Mouse (Mus musculus) E14TG2a.4 (cell line): ENCODE data around the gene Igf2bp3.

ENCODE experiments used
- H3K27me3 ChIP-seq: 2 replicates; pipeline ENCODE4 v1.6.1; 2014; ENCODE audit warnings: low read length, control low read depth; ENCODE audit not compliant: insufficient read depth
- H3K36me3 ChIP-seq: 2 replicates; pipeline ENCODE4 v1.6.1; 2014; ENCODE audit warnings: low read length, control low read depth; ENCODE audit not compliant: insufficient read depth
- H3K4me1 ChIP-seq: replicated peaks from 2 replicates; pipeline ENCODE4 v1.6.1; 2014; ENCODE audit warnings: low read depth, low read length, control low read depth
- H3K4me3 ChIP-seq: replicated peaks from 2 replicates; pipeline ENCODE4 v1.5.1; 2014; ENCODE audit warnings: mild to moderate bottlenecking, low read length
- H3K9me3 ChIP-seq: 2 replicates; pipeline ENCODE4 v1.6.1; 2014; ENCODE audit warnings: low read length, control low read depth
- CTCF ChIP-seq: conservative IDR thresholded peaks from 2 replicates; pipeline ENCODE4 v1.5.1; 2014; ENCODE audit warnings: low read length
- NANOG ChIP-seq: IDR thresholded peaks from 2 replicates; pipeline ENCODE4 v1.6.1; 2014; ENCODE audit warnings: borderline replicate concordance, low read length, mixed read lengths
- POU5F1 ChIP-seq: IDR thresholded peaks from 2 replicates; pipeline ENCODE4 v1.6.1; 2014; ENCODE audit warnings: low read length, borderline replicate concordance

Igf2bp3 gene

GRCm38 (mm10) chr6:49099086-49099485, 115.7 kb downstream of the Igf2bp3 start:
- Histone ChIP-seq H3K27me3 (no peaks in the 10 kb centered on the region), H3K4me1 (peaks cover 81% of the 10 kb centered on the region), H3K9me3 (no peaks in the 10 kb centered on the region), H3K36me3 (peaks cover 74% of the 10 kb centered on the region), H3K4me3 (0 out of 2 replicates have a peak overlapping the region, but pooled peaks have one; percentile 5)
- TF ChIP-seq CTCF (no peak), POU5F1 (no peak)

DNA sequence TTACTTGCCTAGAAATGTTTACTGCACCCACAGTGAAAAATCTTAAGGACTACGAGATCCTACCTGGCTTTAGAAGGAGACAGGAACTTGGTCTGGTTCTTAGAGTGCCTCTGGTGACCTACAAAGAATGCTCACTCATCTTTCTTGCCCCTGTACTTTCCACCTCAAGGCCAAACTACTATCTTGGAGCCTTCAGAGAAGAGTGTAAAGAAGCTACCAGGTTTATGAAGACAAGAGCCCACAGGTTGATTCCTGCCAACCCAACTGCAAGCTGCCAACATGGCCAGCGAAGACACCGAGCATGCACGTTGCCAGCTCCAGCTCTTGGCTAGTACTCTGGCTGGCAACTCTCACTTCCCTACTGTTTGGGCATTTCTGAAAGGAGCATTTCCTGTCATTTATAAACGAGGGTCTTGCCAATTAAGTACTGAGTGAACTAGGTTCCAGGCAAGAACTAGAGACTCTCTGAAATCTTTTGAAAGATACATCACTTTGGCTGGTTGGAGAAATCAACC, 117.1 kb downstream of the Igf2bp3 start:
- Histone ChIP-seq H3K4me3 (no peak overlapping the region), H3K36me3 (peaks cover 74% of the 10 kb centered on the region), H3K9me3 (no peaks in the 10 kb centered on the region), H3K4me1 (peaks cover 86% of the 10 kb centered on the region), H3K27me3 (no peaks in the 10 kb centered on the region)
- no peak for TF ChIP-seq NANOG

DNA sequence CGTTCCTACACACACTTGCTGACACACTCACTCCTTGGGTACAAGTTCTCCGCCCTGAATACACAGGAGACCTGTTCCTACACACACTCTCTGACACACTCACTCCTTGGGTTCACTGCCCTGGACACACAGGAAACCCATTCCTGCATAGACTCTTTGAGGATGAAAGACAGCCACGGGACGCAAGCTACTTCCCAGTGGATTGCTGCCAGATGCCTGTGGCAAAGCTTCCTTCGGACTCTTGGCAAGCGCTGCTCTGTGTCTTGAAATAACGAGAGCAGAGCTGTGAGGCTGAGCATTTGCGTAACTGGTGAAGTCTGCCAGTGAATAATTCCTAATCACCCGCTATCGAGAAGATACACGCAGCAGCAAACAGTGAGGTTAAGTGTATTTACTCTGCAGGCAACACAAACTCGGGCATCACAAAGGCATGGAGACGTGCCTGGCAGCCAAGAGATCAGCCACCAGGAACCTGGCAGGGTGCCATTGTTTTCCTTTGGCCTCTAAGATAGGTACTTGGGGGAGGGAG, 117.8 kb downstream of the Igf2bp3 start:
- TF ChIP-seq POU5F1 (no peak), CTCF (no peak), NANOG (no peak)

DNA sequence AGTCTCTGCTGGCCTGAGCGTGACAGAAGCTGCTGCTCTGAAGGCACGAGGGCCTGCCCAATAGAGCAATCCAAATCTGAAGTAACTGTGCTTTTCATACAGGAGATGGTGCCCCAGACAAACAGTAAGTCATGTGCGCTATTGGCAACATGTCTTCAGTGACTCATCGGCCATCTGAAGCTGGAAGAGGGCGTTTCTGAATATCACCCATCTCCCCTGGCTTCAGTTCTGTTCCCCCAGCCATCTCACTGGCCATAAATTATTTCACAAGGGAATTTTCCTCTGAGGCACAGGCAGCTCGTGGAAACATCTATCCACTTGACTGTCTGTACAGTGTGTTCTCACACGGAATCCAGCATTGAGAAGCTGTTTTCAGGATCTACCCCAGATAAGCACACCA, 118.3 kb downstream of the Igf2bp3 start:
- Histone ChIP-seq H3K4me1 (peaks cover 79% of the 10 kb centered on the region), H3K27me3 (no peaks in the 10 kb centered on the region), H3K36me3 (peaks cover 78% of the 10 kb centered on the region), H3K9me3 (no peaks in the 10 kb centered on the region), H3K4me3 (0 out of 2 replicates have a peak overlapping the region, but pooled peaks have one; percentile 0)
- TF ChIP-seq NANOG, result no peak
- TF ChIP-seq POU5F1, result no peak
- TF ChIP-seq CTCF, result no peak

More for the DNA sequence above, 117.8 kb downstream of the Igf2bp3 start:
- no peaks in the 10 kb centered on the region for H3K9me3 ChIP-seq
- H3K4me3 ChIP-seq, result 0 out of 2 replicates have a peak overlapping the region, but pooled peaks have one; percentile 0
- H3K27me3 ChIP-seq, result no peaks in the 10 kb centered on the region
- H3K36me3 ChIP-seq, result peaks cover 74% of the 10 kb centered on the region
- H3K4me1 ChIP-seq, result peaks cover 82% of the 10 kb centered on the region

DNA sequence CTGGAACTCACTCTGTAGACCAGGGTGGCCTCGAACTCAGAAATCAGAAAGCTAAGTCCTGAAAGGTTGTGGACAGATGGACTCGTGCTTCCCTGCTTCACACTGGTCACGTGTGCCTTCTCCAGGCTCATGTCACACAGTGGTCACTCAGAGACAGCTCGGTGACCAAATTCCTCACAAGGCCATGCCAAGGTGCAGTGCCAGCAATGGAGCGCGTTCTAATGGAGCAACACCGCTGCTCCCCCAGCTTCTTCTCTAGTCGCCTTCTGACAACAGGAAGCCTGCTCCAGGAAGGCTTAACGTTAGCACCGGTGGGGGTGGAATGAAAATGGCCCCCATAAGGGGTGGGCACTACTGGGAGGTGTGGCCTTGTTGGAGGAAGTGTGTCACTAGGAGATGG, 119.8 kb downstream of the Igf2bp3 start:
- TF ChIP-seq NANOG (no peak), CTCF (no peak), POU5F1 (no peak)
- Histone ChIP-seq H3K9me3 (no peaks in the 10 kb centered on the region), H3K4me1 (peaks cover 64% of the 10 kb centered on the region), H3K4me3 (no peak overlapping the region), H3K27me3 (no peaks in the 10 kb centered on the region), H3K36me3 (peaks cover 84% of the 10 kb centered on the region)

DNA sequence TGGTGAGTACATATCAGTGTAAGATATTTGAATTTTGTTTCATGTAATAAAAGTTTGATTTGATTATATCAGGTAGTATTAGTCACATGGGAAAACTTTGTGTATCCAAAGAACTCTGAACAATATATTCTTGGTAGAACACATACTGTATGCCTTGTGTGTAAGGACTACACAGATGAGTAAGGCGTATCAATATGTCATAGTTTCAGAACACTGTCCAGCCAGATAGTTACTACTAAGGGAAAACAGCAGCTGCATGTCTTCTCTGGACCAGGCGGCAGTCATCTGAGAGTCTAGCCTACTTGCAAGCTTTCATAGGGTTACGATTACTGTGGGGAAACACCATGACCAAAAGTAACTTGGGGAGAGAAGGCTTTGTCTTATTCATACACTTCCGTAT, 131.7 kb downstream of the Igf2bp3 start:
- Histone ChIP-seq H3K4me3 (no peak overlapping the region), H3K36me3 (peaks cover 93% of the 10 kb centered on the region), H3K4me1 (peaks cover 25% of the 10 kb centered on the region), H3K9me3 (no peaks in the 10 kb centered on the region), H3K27me3 (no peaks in the 10 kb centered on the region)
- no peak for TF ChIP-seq POU5F1
- TF ChIP-seq CTCF, result no peak
- no peak for TF ChIP-seq NANOG

DNA sequence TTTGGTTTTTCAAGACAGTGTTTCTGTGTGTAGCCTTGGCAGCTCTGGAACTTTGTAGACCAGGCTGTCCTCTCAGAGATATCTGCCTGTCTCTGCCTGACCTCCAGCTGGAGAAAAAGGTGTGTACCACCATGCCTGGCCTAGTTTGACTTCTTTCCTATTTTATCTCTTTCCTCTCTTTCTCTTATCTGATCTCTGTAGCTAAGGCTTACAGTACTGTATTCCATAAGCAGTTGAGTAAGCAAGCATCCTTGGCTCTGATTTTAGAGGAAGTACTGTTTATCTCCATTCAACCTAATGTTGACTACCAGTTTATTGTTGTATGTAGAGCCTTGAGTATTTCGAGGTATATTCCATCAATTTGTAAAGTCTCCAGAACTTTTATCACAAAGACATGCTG, 135.4 kb downstream of the Igf2bp3 start:
- Histone ChIP-seq H3K27me3 (no peaks in the 10 kb centered on the region), H3K9me3 (no peaks in the 10 kb centered on the region), H3K4me3 (no peak overlapping the region), H3K36me3 (peaks cover 81% of the 10 kb centered on the region), H3K4me1 (peaks cover 44% of the 10 kb centered on the region)
- TF ChIP-seq CTCF, result no peak
- TF ChIP-seq NANOG, result no peak
- no peak for TF ChIP-seq POU5F1

DNA sequence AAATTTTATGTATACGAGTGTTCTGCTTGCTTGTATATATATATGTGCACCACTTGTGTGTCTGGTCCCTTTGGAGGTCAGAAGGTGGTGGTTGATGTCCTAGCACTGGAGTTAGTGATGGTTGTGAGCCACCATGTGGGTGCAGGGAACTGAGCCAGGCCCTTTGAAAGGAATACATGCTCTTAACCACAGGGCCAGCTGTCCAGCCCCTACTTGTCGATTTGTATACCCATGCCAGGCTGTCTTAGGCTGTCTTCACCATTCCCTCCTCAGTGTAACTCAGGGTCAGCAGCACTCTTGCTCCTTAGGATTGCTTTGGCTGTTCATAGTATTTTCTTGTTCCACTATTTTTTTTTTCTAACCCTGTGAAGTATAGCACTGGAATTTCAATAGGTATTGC, 136.9 kb downstream of the Igf2bp3 start:
- no peak overlapping the region for H3K4me3 ChIP-seq
- peaks cover 67% of the 10 kb centered on the region for H3K36me3 ChIP-seq
- H3K9me3 ChIP-seq, result no peaks in the 10 kb centered on the region
- H3K27me3 ChIP-seq, result no peaks in the 10 kb centered on the region
- H3K4me1 ChIP-seq, result peaks cover 36% of the 10 kb centered on the region
- TF ChIP-seq POU5F1, result no peak
- no peak for TF ChIP-seq NANOG
- no peak for TF ChIP-seq CTCF

DNA sequence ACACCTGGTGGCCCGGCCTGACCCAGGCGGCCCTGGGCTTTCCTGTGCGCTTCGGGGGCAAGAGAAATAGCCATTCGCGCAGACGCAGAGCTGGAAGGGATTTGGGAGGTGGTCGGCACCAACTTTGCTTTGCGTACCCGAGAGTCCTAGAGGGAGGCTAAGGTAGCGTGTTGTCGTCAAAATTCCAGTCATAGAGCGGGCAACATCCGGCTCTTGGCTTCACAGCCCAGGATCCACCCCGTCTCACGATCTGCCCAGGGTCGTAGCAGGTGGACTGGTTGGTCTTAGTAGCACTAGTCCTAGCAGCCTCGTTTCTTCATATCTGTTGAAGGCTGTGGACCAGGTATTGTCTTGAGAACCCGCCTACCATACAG, 140.7 kb downstream of the Igf2bp3 start:
- TF ChIP-seq CTCF (no peak), NANOG (no peak), POU5F1 (no peak)
- peaks cover 32% of the 10 kb centered on the region for H3K4me1 ChIP-seq
- H3K27me3 ChIP-seq, result no peaks in the 10 kb centered on the region
- H3K36me3 ChIP-seq, result peaks cover 35% of the 10 kb centered on the region
- H3K4me3 ChIP-seq, result peak overlapping the region; percentile 98
- H3K9me3 ChIP-seq, result no peaks in the 10 kb centered on the region
